Comparison of ENCODE assay signal across 8 mouse cellular contexts in genomic region chrX:73342941-73343735, GRCm38 (mm10). TPM values are rescaled to one million over a fixed set of nuclear protein-coding genes. Genes with fewer than 3 reads are reported as not detected.
DNase-seq lines count a peak whose midpoint lies in the region; ATAC-seq and TF ChIP-seq lines count a peak whose summit lies in the region.

No protein-coding gene starts in this region.

- no peaks in the 10 kb centered on the region for H3K9me3 ChIP-seq in lung, embryonic 14.5 days (ENCODE audit: low read depth, low read length)
- no peaks in the 10 kb centered on the region for H3K9me3 ChIP-seq in forebrain, embryonic 10.5 days
- H3K9me3 ChIP-seq in hindbrain, embryonic 16.5 days (ENCODE audit: control insufficient read depth, low read length): no peaks in the 10 kb centered on the region
- no peaks in the 10 kb centered on the region for H3K9me3 ChIP-seq in liver, postnatal 0 days (ENCODE audit: low read length)

- H3K4me1 ChIP-seq in lung, embryonic 14.5 days (ENCODE audit: insufficient read depth): no peaks in the 10 kb centered on the region
- H3K4me1 ChIP-seq in forebrain, embryonic 10.5 days: peaks cover 10% of the 10 kb centered on the region
- peaks cover 4% of the 10 kb centered on the region for H3K4me1 ChIP-seq in hindbrain, embryonic 16.5 days (ENCODE audit: control insufficient read depth, insufficient read depth, low read depth, low read length)
- H3K4me1 ChIP-seq in liver, postnatal 0 days (ENCODE audit: insufficient read depth): no peaks in the 10 kb centered on the region

- ATAC-seq in lung, embryonic 14.5 days (ENCODE audit: insufficient read depth): peak; percentile 64
- peak; percentile 13; the same call in 1 of the 2 replicates for ATAC-seq in hindbrain, embryonic 16.5 days
- peak; percentile 45 for ATAC-seq in liver, postnatal 0 days

- TF ChIP-seq CTCF in lung, embryonic 14.5 days (IDR thresholded peaks at IDR 0.05; ENCODE audit: low read depth): no peak
- no peak for TF ChIP-seq CTCF in liver, postnatal 0 days (IDR thresholded peaks at IDR 0.05; ENCODE audit: low read depth)

- H3K36me3 ChIP-seq in lung, embryonic 14.5 days (ENCODE audit: insufficient read depth): 0 out of 2 replicates have a peak, but pooled peaks cover 7% of the 10 kb centered on the region
- H3K36me3 ChIP-seq in forebrain, embryonic 10.5 days (replicated peaks): peaks cover 11% of the 10 kb centered on the region
- H3K36me3 ChIP-seq in hindbrain, embryonic 16.5 days (ENCODE audit: control insufficient read depth, insufficient read depth, low read length): no peaks in the 10 kb centered on the region
- no peaks in the 10 kb centered on the region for H3K36me3 ChIP-seq in liver, postnatal 0 days (replicated peaks; ENCODE audit: insufficient read depth, low read length)

- no peak for TF ChIP-seq EP300 in liver, postnatal 0 days (IDR thresholded peaks at IDR 0.05; ENCODE audit: low read depth)

- WGBS in lung, embryonic 14.5 days: 17% methylated on average over 15 of the region's 15 CpGs
- WGBS in forebrain, embryonic 10.5 days: 22% methylated on average over 15 of the region's 15 CpGs
- WGBS in hindbrain, embryonic 16.5 days: 22% methylated on average over 15 of the region's 15 CpGs
- 13% methylated on average over 15 of the region's 15 CpGs for WGBS in liver, postnatal 0 days (ENCODE audit: insufficient replicate concordance)

- peak overlapping the region; percentile 62 for H3K4me2 ChIP-seq in lung, embryonic 14.5 days
- peak overlapping the region; percentile 63 for H3K4me2 ChIP-seq in hindbrain, embryonic 16.5 days (ENCODE audit: low read length)
- H3K4me2 ChIP-seq in liver, postnatal 0 days (ENCODE audit: low read depth, low read length): peak overlapping the region; percentile 72

- peak overlapping the region; percentile 59 for H3K4me3 ChIP-seq in lung, embryonic 14.5 days (ENCODE audit: low read depth, low read length)
- H3K4me3 ChIP-seq in forebrain, embryonic 10.5 days: peak overlapping the region; percentile 67
- peak overlapping the region; percentile 54 for H3K4me3 ChIP-seq in hindbrain, embryonic 16.5 days (ENCODE audit: low read length)
- H3K4me3 ChIP-seq in liver, postnatal 0 days (ENCODE audit: low read depth, low read length): peak overlapping the region; percentile 59

- H3K27ac ChIP-seq in lung, embryonic 14.5 days (ENCODE audit: low read depth): peak overlapping the region; percentile 58; the same call in 1 of the 2 replicates
- H3K27ac ChIP-seq in forebrain, embryonic 10.5 days: peak overlapping the region; percentile 90
- peak overlapping the region; percentile 72 for H3K27ac ChIP-seq in hindbrain, embryonic 16.5 days (ENCODE audit: low read depth, low read length)
- peak overlapping the region; percentile 76 for H3K27ac ChIP-seq in liver, postnatal 0 days (ENCODE audit: low read depth)

- no peaks in the 10 kb centered on the region for H3K27me3 ChIP-seq in lung, embryonic 14.5 days (ENCODE audit: insufficient read depth, low read length)
- peaks cover 42% of the 10 kb centered on the region for H3K27me3 ChIP-seq in forebrain, embryonic 10.5 days (ENCODE audit: poor library complexity, severe bottlenecking)
- no peaks in the 10 kb centered on the region for H3K27me3 ChIP-seq in hindbrain, embryonic 16.5 days (replicated peaks; ENCODE audit: control insufficient read depth, insufficient read depth, low read length)
- no peaks in the 10 kb centered on the region for H3K27me3 ChIP-seq in liver, postnatal 0 days (ENCODE audit: insufficient read depth, low read length)

- peak overlapping the region; percentile 75 for H3K9ac ChIP-seq in lung, embryonic 14.5 days
- H3K9ac ChIP-seq in hindbrain, embryonic 16.5 days (ENCODE audit: low read depth, low read length): peak overlapping the region; percentile 76
- peak overlapping the region; percentile 66 for H3K9ac ChIP-seq in liver, postnatal 0 days (replicated peaks)

- DNase-seq in lung, embryonic 14.5 days: peak; percentile 34
- no peak for DNase-seq in lung, postnatal 10 days
- DNase-seq in T-cell, adult 2 months (ENCODE audit: low spot score): peak; percentile 17
- DNase-seq in forebrain, embryonic 10.5 days (ENCODE audit: extremely low spot score, low spot score): peak; percentile 30
- peak; percentile 23 for DNase-seq in liver, postnatal 0 days
- peak; percentile 19 for DNase-seq in retina, postnatal 1 day
- no peak for DNase-seq in urinary bladder, postnatal 4 days (ENCODE audit: low spot score in 2 of 2)

RNA-seq across cellular contexts. Expression of gene Zfp275, which starts 0.7 kb away (rescaled TPM):
- polyA plus RNA-seq in lung, embryonic 14.5 days (2014; fragmentation: Nextera tagmentation; extraction: Ambion mirVana): 18.2 and 20.7 TPM in 2 replicates
- 16.7 and 17.7 TPM in 2 replicates for polyA plus RNA-seq in forebrain, embryonic 10.5 days (2016; fragmentation: Nextera tagmentation; extraction: Ambion mirVana)
- polyA plus RNA-seq in hindbrain, embryonic 16.5 days (2015; fragmentation: Nextera tagmentation; extraction: Ambion mirVana): 8.4 and 12.5 TPM in 2 replicates
- 1.7 and 1.8 TPM in 2 replicates for polyA plus RNA-seq in liver, postnatal 0 days (2015; fragmentation: Nextera tagmentation; extraction: Ambion mirVana)

RNA-seq across cellular contexts. Expression of gene Gm45015, which starts 6.5 kb away (rescaled TPM):
- polyA plus RNA-seq in lung, embryonic 14.5 days (2014; fragmentation: Nextera tagmentation; extraction: Ambion mirVana): not detected in 2 replicates
- not detected in 2 replicates for polyA plus RNA-seq in forebrain, embryonic 10.5 days (2016; fragmentation: Nextera tagmentation; extraction: Ambion mirVana)
- polyA plus RNA-seq in hindbrain, embryonic 16.5 days (2015; fragmentation: Nextera tagmentation; extraction: Ambion mirVana): not detected in 2 replicates
- polyA plus RNA-seq in liver, postnatal 0 days (2015; fragmentation: Nextera tagmentation; extraction: Ambion mirVana): not detected in 2 replicates

RNA-seq across cellular contexts. Expression of gene Xlr5a, which starts 50.4 kb away (rescaled TPM):
- not detected in 2 replicates for polyA plus RNA-seq in lung, embryonic 14.5 days (2014; fragmentation: Nextera tagmentation; extraction: Ambion mirVana)
- not detected in 2 replicates for polyA plus RNA-seq in forebrain, embryonic 10.5 days (2016; fragmentation: Nextera tagmentation; extraction: Ambion mirVana)
- not detected in 2 replicates for polyA plus RNA-seq in hindbrain, embryonic 16.5 days (2015; fragmentation: Nextera tagmentation; extraction: Ambion mirVana)
- not detected in 2 replicates for polyA plus RNA-seq in liver, postnatal 0 days (2015; fragmentation: Nextera tagmentation; extraction: Ambion mirVana)

RNA-seq across cellular contexts. Expression of gene Xlr5c, which starts 50.4 kb away (rescaled TPM):
- polyA plus RNA-seq in lung, embryonic 14.5 days (2014; fragmentation: Nextera tagmentation; extraction: Ambion mirVana): not detected in 2 replicates
- not detected in 2 replicates for polyA plus RNA-seq in forebrain, embryonic 10.5 days (2016; fragmentation: Nextera tagmentation; extraction: Ambion mirVana)
- not detected in 2 replicates for polyA plus RNA-seq in hindbrain, embryonic 16.5 days (2015; fragmentation: Nextera tagmentation; extraction: Ambion mirVana)
- not detected in 2 replicates for polyA plus RNA-seq in liver, postnatal 0 days (2015; fragmentation: Nextera tagmentation; extraction: Ambion mirVana)

RNA-seq across cellular contexts. Expression of gene Gm18336, which starts 55.4 kb away (rescaled TPM):
- not detected in 2 replicates for polyA plus RNA-seq in lung, embryonic 14.5 days (2014; fragmentation: Nextera tagmentation; extraction: Ambion mirVana)
- polyA plus RNA-seq in forebrain, embryonic 10.5 days (2016; fragmentation: Nextera tagmentation; extraction: Ambion mirVana): not detected in 2 replicates
- 0.09 and 0.15 TPM in 2 replicates for polyA plus RNA-seq in hindbrain, embryonic 16.5 days (2015; fragmentation: Nextera tagmentation; extraction: Ambion mirVana)
- polyA plus RNA-seq in liver, postnatal 0 days (2015; fragmentation: Nextera tagmentation; extraction: Ambion mirVana): not detected in 2 replicates

Comparison
In these comparisons a context has a peak if more than half of its experiments do, and no peak if none do; other contexts are left out.
1. DNase-seq: peak in lung, embryonic 14.5 days (single experiment), T-cell, adult 2 months (single experiment), forebrain, embryonic 10.5 days (single experiment), liver, postnatal 0 days (single experiment) and retina, postnatal 1 day (single experiment); none in lung, postnatal 10 days (single experiment) and urinary bladder, postnatal 4 days (0 of 2).
2. ATAC-seq: peak in every context shown above with its lines; median percentile 64 in lung, embryonic 14.5 days; 45 in liver, postnatal 0 days; 13 in hindbrain, embryonic 16.5 days.
3. Peak in every context shown above with its lines, with median percentiles within 50 percentile points of each other: H3K27ac ChIP-seq, H3K4me2 ChIP-seq, H3K4me3 ChIP-seq and H3K9ac ChIP-seq.